ENCODE assay signal across 20 mouse cellular contexts in the genomic region with DNA sequence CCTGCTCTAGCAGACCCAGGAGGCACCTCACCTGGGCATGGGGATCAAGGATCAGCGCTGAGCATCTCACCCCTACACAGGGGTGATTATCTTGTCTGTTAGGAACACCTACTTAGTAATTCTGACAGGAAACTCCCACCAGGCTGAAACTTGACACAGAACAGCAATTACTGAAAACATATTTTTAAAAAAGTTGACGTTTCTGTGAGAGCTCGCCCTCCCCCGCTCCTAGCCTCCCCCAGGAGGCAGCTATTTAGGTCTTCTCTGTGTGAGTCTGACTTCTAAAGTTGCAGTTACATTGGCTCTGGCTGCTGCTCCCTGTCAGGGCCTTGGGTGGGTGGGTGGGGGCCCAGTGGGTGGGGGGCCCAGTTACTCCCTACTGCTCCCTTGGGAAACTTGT.
DNase-seq lines count a peak whose midpoint lies in the region.
"Had no signal": no experiment of that assay in that cellular context is flagged by ENCODE, and none has a peak within 500 bp of the region (broad histone marks: within the 10 kb centered on the region; RNA-seq: fewer than 3 reads in every experiment).

No protein-coding gene starts in this region.

- peak; percentile 48 to 68 for DNase-seq in frontal cortex, postnatal 36 days (ENCODE audit: low spot score in 2 of 2)
- DNase-seq in frontal cortex, postnatal 10 days (ENCODE audit: low spot score in 2 of 2), result no peak
- DNase-seq in right cerebral cortex, adult 2 months (ENCODE audit: low spot score in 2 of 2), result peak; percentile 62 to 77
- no peak for DNase-seq in right cerebral cortex, postnatal 10 days (ENCODE audit: low spot score in 2 of 2)
- peak; percentile 56 to 60 for DNase-seq in left cerebral cortex, adult 9 months (ENCODE audit: low spot score in 2 of 2)
- peak; percentile 65 for DNase-seq in telencephalon, adult 2 months (ENCODE audit: low read depth, low spot score)
- DNase-seq in thymus, postnatal 4 days, result no peak
- DNase-seq: adrenal gland, adult 2 months; adrenal gland, postnatal 36 days; cerebellum, adult 8-10 months; cerebellum, postnatal 25 days; gastrocnemius, postnatal 10 days; heart, postnatal 10 days; kidney, adult 11 months; kidney, postnatal 14 days; layer of hippocampus, adult 9-11 months; lung, postnatal 36 days; spleen, adult 18-20 months; thymus, adult 18-20 months; thymus, postnatal 25 days had no signal

Comparison
In these comparisons a context has a peak if more than half of its experiments do, and no peak if none do; other contexts are left out.
1. DNase-seq: peak in frontal cortex, postnatal 36 days (2 of 2), right cerebral cortex, adult 2 months (2 of 2), left cerebral cortex, adult 9 months (2 of 2) and telencephalon, adult 2 months (single experiment); none in frontal cortex, postnatal 10 days (0 of 2), right cerebral cortex, postnatal 10 days (0 of 2) and thymus, postnatal 4 days (single experiment).